Mouse (Mus musculus): ENCODE measurements around the gene Il22ra2.

DNA sequence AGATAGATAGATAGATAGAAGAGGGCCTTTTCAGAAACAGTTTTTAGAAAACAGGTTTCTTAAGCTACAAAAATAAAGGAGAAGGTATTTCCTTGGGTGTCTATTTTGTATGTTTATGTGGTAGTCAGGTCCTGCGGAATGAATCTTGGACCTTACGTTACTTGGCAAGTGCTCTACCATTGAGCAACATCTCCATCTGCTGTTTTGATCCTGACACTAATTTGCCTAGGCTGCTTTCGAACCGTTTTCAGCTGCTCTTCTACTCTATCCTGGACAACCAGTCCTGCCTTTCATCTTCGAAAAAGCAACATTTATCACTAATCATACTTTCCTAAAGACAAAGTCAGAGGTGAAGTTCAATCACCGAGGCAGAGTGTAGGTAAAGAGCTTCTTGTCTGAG, 18.6 kb upstream of the Il22ra2 start:
- TF ChIP-seq CTCF (IDR thresholded peaks at IDR 0.05; ENCODE audit: insufficient read depth, low read depth, low read length): no peak
- TF ChIP-seq POLR2A (IDR thresholded peaks at IDR 0.05; ENCODE audit: insufficient read depth, low read depth, low read length): no peak

Data from olfactory bulb, adult 2 months (tissue).